Mouse (Mus musculus): ENCODE results near the gene Hsd3b7.
A peak's percentile ranks its signal among the peaks of the same experiment; 100 is the strongest.
"Not testable (repeated sequence)": the region's sequence is repeated elsewhere in the genome, so short reads cannot be mapped to it uniquely, and the experiment has no call there.

Hsd3b7 gene

GRCm38 (mm10) chr7:127775837-127776236 lies 24.6 kb upstream of the Hsd3b7 start:
- DNase-seq (ENCODE audit: extremely low read depth, low read depth) = not testable (repeated sequence)

GRCm38 (mm10) chr7:127776426-127776825 lies 24.0 kb upstream of the Hsd3b7 start, which contains the start of gene Setd1a:
TSS of gene Setd1a (plus strand) at chr7:127776670.
- peak; percentile 59 for DNase-seq (ENCODE audit: extremely low read depth, low read depth)

DNA sequence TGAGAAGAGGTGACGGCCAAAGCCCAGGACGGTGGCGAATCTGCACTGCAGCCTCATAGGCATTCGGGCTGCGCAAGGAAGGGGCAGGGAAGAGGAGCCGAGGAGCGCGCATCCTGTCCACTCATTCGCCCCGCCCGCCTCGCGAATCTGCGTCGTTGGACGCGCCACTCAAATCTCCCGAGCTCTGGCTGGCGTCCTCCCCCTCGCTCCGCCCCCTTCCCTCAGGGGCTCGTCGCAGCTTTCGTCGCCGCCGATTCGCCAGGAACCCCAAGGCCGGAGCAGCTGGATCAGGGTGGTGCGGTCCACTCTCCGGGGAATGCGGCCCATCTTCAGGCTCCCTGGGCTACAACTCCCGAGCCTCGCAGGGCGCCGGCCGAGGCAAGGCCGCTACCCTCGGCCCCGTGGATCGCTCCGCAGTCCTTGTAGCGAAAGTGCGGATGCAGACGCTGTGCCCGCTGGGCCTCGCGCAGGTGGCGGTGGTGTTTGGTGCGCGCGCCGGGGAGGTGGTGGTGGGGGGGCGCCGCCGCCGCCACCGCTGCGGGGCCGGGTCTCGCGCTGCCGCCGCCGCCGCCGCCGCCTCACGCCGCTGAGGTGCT lies 23.4 kb upstream of the Hsd3b7 start:
- DNase-seq (ENCODE audit: extremely low read depth, low read depth) = peak; percentile 90

GRCm38 (mm10) chr7:127777474-127778266 lies 22.7 kb upstream of the Hsd3b7 start:
- no peak for DNase-seq (ENCODE audit: extremely low read depth, low read depth)

DNA sequence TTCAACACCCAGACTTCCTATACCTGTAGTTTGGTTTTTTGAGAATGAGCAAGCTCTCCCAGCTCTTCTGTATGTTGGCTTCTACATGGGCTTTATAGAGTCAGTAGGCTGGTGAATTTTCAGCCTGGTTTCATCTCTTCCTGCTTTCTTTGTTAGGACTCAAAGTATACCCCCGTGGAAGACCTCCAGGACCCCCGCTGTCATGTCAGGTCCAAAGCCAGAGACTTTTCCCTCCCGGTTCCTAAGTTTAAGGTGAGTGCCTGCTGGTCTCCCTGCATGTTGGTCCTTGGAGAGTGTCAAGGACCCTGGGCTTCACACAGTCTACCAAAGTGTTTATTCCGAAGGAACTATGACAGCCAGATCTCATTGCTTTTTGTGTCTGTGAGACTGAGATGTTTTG lies 22.1 kb upstream of the Hsd3b7 start:
- no peak for DNase-seq (ENCODE audit: extremely low read depth, low read depth)

- no peak for DNase-seq (ENCODE audit: extremely low read depth, low read depth)
Measured at GRCm38 (mm10) chr7:127785308-127785707, 15.1 kb upstream of the Hsd3b7 start, which contains the start of gene Gm49388. TSS of gene Gm49388 (plus strand) at chr7:127785608.

DNA sequence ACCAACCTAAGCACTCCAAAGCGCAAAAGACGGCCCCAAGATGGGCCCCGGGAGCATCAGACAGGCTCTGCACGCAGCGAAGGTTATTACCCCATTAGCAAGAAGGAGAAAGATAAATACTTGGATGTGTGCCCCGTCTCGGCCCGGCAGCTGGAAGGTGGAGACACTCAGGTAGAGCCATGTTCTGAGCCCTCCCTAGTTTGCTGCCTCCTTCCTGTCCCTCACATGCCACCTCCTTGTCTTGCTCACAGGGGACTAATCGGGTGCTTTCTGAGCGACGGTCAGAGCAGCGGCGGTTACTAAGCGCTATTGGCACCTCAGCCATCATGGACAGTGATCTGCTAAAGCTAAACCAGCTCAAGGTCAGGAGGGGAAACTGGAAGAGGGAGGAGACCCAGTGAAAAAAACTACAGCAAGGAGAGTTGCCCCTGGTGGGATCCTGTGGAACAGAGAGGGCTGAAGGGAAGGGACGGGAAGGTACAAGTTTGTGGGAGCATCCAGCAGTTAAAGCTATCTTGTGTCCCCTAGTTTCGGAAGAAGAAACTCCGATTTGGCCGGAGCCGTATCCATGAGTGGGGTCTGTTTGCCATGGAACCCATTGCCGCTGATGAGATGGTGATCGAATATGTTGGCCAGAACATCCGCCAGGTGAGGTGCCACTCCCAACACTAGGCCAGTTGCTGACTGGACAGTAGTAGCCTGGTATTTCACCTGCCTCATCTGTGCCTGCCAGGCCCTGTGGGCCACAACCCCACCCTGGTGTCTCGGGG lies 3.1 kb upstream of the Hsd3b7 start:
- DNase-seq (ENCODE audit: extremely low read depth, low read depth) = no peak

GRCm38 (mm10) chr7:127798591-127798990 lies 1.8 kb upstream of the Hsd3b7 start:
- no peak for DNase-seq (ENCODE audit: extremely low read depth, low read depth)

DNA sequence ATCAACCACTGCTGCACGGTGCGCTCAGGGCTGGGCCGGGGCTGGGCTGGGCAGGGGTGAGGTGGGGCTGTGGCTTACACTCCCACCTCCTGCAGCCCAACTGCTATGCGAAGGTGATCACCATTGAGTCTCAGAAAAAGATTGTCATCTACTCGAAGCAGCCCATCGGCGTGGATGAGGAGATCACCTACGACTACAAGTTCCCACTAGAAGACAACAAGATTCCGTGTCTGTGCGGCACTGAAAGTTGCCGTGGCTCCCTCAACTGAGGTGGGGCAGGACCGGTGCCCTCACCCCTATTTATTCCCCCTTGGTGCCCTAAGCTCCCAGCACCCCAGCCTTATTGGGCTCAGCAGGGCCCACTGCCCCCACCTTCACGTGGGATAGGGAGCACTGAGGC lies 1.2 kb upstream of the Hsd3b7 start:
- no peak for DNase-seq (ENCODE audit: extremely low read depth, low read depth)

GRCm38 (mm10) chr7:127799738-127800137 lies 666 bp upstream of the Hsd3b7 start:
- DNase-seq (ENCODE audit: extremely low read depth, low read depth) = no peak

DNA sequence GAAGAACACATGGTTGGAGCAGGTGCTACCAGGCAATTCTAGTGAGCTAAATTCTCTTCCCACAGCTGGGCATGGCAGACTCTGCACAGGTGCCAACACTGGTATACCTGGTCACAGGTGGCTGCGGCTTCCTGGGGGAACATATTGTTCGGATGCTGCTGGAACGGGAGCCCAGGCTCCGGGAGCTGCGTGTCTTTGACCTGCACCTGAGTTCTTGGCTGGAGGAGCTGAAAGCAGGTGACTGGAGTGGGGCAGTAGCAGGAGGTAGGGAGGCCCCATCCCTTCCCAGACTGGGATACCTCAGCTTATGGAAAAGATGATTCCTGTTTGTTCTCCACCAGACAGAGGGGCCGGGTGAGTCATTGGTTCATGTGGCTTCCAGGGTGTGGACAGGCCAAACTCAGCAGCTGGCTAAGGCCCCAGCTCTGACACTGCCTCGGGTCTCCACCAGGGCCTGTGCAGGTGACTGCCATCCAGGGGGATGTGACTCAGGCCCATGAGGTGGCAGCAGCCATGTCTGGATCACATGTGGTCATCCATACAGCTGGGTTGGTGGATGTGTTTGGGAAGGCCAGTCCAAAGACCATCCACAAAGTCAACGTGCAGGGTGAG lies 712 bp downstream of the Hsd3b7 start:
- no peak for DNase-seq (ENCODE audit: extremely low read depth, low read depth)

- DNase-seq (ENCODE audit: extremely low read depth, low read depth) = no peak
Measured at GRCm38 (mm10) chr7:127802313-127802712, 1.9 kb downstream of the Hsd3b7 start.

DNA sequence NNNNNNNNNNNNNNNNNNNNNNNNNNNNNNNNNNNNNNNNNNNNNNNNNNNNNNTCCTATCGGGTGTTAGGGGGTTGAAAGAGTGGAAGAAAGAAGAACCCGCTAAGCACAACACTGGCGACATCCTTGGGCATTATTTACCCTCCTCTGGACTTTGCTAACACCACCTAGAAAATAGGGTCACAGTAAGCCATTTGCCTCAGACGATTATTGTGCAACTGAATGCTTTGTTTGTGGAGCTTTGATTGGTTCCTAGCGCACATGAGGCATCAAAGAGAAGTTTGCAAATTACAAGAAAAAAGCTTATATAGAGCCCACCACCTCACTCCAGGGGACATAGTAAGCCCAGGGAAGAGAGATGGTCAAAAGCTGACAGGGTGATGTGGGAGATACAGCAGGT lies 8.4 kb downstream of the Hsd3b7 start:
- DNase-seq (ENCODE audit: extremely low read depth, low read depth) = no peak

GRCm38 (mm10) chr7:127809846-127810245 lies 9.4 kb downstream of the Hsd3b7 start:
- DNase-seq (ENCODE audit: extremely low read depth, low read depth) = no peak

GRCm38 (mm10) chr7:127810650-127811049 lies 10.2 kb downstream of the Hsd3b7 start:
- DNase-seq (ENCODE audit: extremely low read depth, low read depth) = no peak

DNA sequence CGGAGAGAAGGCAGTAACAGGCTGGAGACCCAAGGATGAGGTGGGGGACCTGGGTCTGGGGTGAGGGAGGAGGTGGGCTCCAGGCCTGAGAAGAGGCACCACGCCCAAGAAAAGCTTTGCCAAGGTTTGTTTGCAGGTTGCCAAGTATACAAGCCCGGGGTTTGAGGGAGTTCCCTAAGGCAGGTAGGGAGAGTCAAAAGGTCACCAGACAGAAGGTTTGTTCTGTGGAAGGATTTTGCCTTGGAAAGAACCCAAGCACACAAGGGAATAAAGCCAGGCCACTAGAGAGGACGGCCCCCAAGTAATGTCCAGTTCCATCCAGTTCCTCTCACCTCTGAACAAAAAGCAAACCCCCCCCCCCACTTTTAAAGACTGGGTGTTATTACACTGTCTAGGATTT lies 10.8 kb downstream of the Hsd3b7 start:
- no peak for DNase-seq (ENCODE audit: extremely low read depth, low read depth)

GRCm38 (mm10) chr7:127812292-127812691 lies 11.9 kb downstream of the Hsd3b7 start:
- DNase-seq (ENCODE audit: extremely low read depth, low read depth) = no peak

DNA sequence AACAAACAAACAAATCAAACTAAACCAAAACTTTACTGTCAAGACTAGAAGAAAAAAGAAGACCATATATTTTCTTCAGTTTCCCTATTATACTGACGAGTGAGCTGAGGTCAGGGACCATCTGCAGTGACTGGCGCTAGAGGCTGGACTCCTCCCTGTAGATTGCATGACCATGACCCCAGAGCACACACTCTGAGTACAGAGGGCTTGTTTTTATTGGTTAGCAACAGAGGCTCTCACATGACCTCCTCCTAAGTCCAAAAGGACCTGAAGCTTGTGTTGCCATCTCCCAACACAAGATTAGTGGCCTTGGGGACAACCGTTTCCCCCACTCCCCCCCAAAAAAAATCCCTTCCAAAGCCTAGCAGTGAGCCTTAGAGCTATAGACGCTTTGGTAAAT lies 13.4 kb downstream of the Hsd3b7 start:
- no peak for DNase-seq (ENCODE audit: extremely low read depth, low read depth)

GRCm38 (mm10) chr7:127814241-127814921 lies 14.0 kb downstream of the Hsd3b7 start:
- DNase-seq (ENCODE audit: extremely low read depth, low read depth) = no peak

- DNase-seq (ENCODE audit: extremely low read depth, low read depth) = no peak
Measured at GRCm38 (mm10) chr7:127815116-127815665, 14.8 kb downstream of the Hsd3b7 start.

Data from MEL-GATA-1-ER (cell line).